Mouse (Mus musculus) thymus, adult 2 months (tissue): Measurements from ENCODE around the gene Map6.

Experiments used
- CTCF ChIP-seq: fragments of 200-500 bp; IDR thresholded peaks from 2 replicates; pipeline ENCODE4 v1.5.1; 2012; ENCODE audit warnings: mild to moderate bottlenecking, control low read depth, low read length, moderate library complexity, borderline replicate concordance; ENCODE audit not compliant: control insufficient read depth, poor library complexity, insufficient read depth; ENCODE audit errors: extremely low read depth
- POLR2A ChIP-seq: fragments of 200-500 bp; IDR thresholded peaks from 2 replicates; pipeline ENCODE4 v1.6.1; 2012; ENCODE audit warnings: mild to moderate bottlenecking, low read length, control low read depth, moderate library complexity; ENCODE audit not compliant: control insufficient read depth, poor library complexity, insufficient read depth; ENCODE audit errors: extremely low read depth

- TF ChIP-seq CTCF (no peak), POLR2A (no peak)
Measured at GRCm38 (mm10) chr7:99316207-99316606, 49.0 kb downstream of the Map6 start.
